Mouse (Mus musculus): Measurements from ENCODE around the gene Stpg2.
"Not testable (repeated sequence)": the region's sequence is repeated elsewhere in the genome, so short reads cannot be mapped to it uniquely, and the experiment has no call there.

The Stpg2 gene

GRCm38 (mm10) chr3:139205444-139205998 is at the start of gene Stpg2:
Gene Stpg2, plus strand, starts transcription at chr3:139205694.
- no peak for DNase-seq (ENCODE audit: extremely low read depth, low read depth)

GRCm38 (mm10) chr3:139162146-139162545 is 43.3 kb upstream of the Stpg2 start:
- DNase-seq (ENCODE audit: extremely low read depth, low read depth): no peak

GRCm38 (mm10) chr3:139162658-139163057 is 42.8 kb upstream of the Stpg2 start:
- DNase-seq (ENCODE audit: extremely low read depth, low read depth): no peak

- DNase-seq (ENCODE audit: extremely low read depth, low read depth): no peak
Observed at GRCm38 (mm10) chr3:139168510-139169269, 36.8 kb upstream of the Stpg2 start.

- DNase-seq (ENCODE audit: extremely low read depth, low read depth): no peak
Observed at GRCm38 (mm10) chr3:139169740-139170139, 35.8 kb upstream of the Stpg2 start.

- no peak for DNase-seq (ENCODE audit: extremely low read depth, low read depth)
Observed at GRCm38 (mm10) chr3:139176936-139177335, 28.6 kb upstream of the Stpg2 start.

- DNase-seq (ENCODE audit: extremely low read depth, low read depth): no peak
Observed at GRCm38 (mm10) chr3:139191541-139191940, 14.0 kb upstream of the Stpg2 start.

- no peak for DNase-seq (ENCODE audit: extremely low read depth, low read depth)
Observed at GRCm38 (mm10) chr3:139193917-139194316, 11.6 kb upstream of the Stpg2 start.

- no peak for DNase-seq (ENCODE audit: extremely low read depth, low read depth)
Observed at GRCm38 (mm10) chr3:139198412-139198811, 7.1 kb upstream of the Stpg2 start.

- DNase-seq (ENCODE audit: extremely low read depth, low read depth): no peak
Observed at GRCm38 (mm10) chr3:139200324-139200723, 5.2 kb upstream of the Stpg2 start.

- no peak for DNase-seq (ENCODE audit: extremely low read depth, low read depth)
Observed at GRCm38 (mm10) chr3:139216945-139217344, 11.5 kb downstream of the Stpg2 start.

GRCm38 (mm10) chr3:139225123-139225522 is 19.6 kb downstream of the Stpg2 start:
- no peak for DNase-seq (ENCODE audit: extremely low read depth, low read depth)

- no peak for DNase-seq (ENCODE audit: extremely low read depth, low read depth)
Observed at GRCm38 (mm10) chr3:139226811-139227210, 21.3 kb downstream of the Stpg2 start.

GRCm38 (mm10) chr3:139245219-139245618 is 39.7 kb downstream of the Stpg2 start:
- DNase-seq (ENCODE audit: extremely low read depth, low read depth): no peak

- peak; percentile 54 for DNase-seq (ENCODE audit: extremely low read depth, low read depth)
Observed at GRCm38 (mm10) chr3:139246508-139246907, 41.0 kb downstream of the Stpg2 start.

- DNase-seq (ENCODE audit: extremely low read depth, low read depth): not testable (repeated sequence)
Observed at GRCm38 (mm10) chr3:139262359-139262758, 56.9 kb downstream of the Stpg2 start.

- peak; percentile 26 for DNase-seq (ENCODE audit: extremely low read depth, low read depth)
Observed at GRCm38 (mm10) chr3:139297909-139298308, 92.4 kb downstream of the Stpg2 start.

GRCm38 (mm10) chr3:139308078-139308809 is 102.8 kb downstream of the Stpg2 start:
- no peak for DNase-seq (ENCODE audit: extremely low read depth, low read depth)

GRCm38 (mm10) chr3:139311721-139312120 is 106.2 kb downstream of the Stpg2 start:
- no peak for DNase-seq (ENCODE audit: extremely low read depth, low read depth)

- DNase-seq (ENCODE audit: extremely low read depth, low read depth): no peak
Observed at GRCm38 (mm10) chr3:139380494-139380893, 175.0 kb downstream of the Stpg2 start.

GRCm38 (mm10) chr3:139397077-139397865 is 191.8 kb downstream of the Stpg2 start:
- DNase-seq (ENCODE audit: extremely low read depth, low read depth): no peak

- DNase-seq (ENCODE audit: extremely low read depth, low read depth): no peak
Observed at GRCm38 (mm10) chr3:139404673-139405072, 199.2 kb downstream of the Stpg2 start.
